Mouse (Mus musculus): ENCODE measurements around the gene Mfsd4b3. TPM values are rescaled to one million over a fixed set of nuclear protein-coding genes. Genes with fewer than 3 reads are reported as not detected.

The Mfsd4b3 gene
- polyA plus RNA-seq, 1 experiment from 2014 or later, result 0.55 TPM

- no peak overlapping the region for H3K27ac ChIP-seq
- H3K4me2 ChIP-seq, result no peak overlapping the region
- H3K27me3 ChIP-seq, result no peaks in the 10 kb centered on the region
- H3K4me3 ChIP-seq, result no peak overlapping the region
- H3K36me3 ChIP-seq, result no peaks in the 10 kb centered on the region
- no peaks in the 10 kb centered on the region; the same call in 1 of the 2 replicates for H3K4me1 ChIP-seq
- H3K9ac ChIP-seq, result no peak overlapping the region
- no peaks in the 10 kb centered on the region for H3K9me3 ChIP-seq
- ATAC-seq (ENCODE audit: borderline replicate concordance, extremely low read depth, low FRiP score, low TSS enrichment), result no peak
Observed at GRCm38 (mm10) chr10:39912616-39913015, 47.3 kb downstream of the Mfsd4b3 start.

- H3K9ac ChIP-seq, result no peak overlapping the region
- H3K27ac ChIP-seq, result no peak overlapping the region
- 52% methylated on average over 13 of the region's 13 CpGs for WGBS
- H3K9me3 ChIP-seq, result no peaks in the 10 kb centered on the region
- no peak for ATAC-seq (ENCODE audit: borderline replicate concordance, extremely low read depth, low FRiP score, low TSS enrichment)
- no peak overlapping the region for H3K4me3 ChIP-seq
- no peaks in the 10 kb centered on the region for H3K36me3 ChIP-seq
- H3K4me1 ChIP-seq, result no peaks in the 10 kb centered on the region; the same call in 1 of the 2 replicates
- no peaks in the 10 kb centered on the region for H3K27me3 ChIP-seq
- peak overlapping the region; percentile 36; the same call in 1 of the 2 replicates for H3K4me2 ChIP-seq
Observed at GRCm38 (mm10) chr10:39908768-39909441, 51.0 kb downstream of the Mfsd4b3 start.

- no peaks in the 10 kb centered on the region for H3K36me3 ChIP-seq
- H3K27ac ChIP-seq, result no peak overlapping the region
- no peak overlapping the region for H3K4me2 ChIP-seq
- H3K4me3 ChIP-seq, result no peak overlapping the region
- no peaks in the 10 kb centered on the region; the same call in 1 of the 2 replicates for H3K4me1 ChIP-seq
- H3K27me3 ChIP-seq, result no peaks in the 10 kb centered on the region
- H3K9me3 ChIP-seq, result no peaks in the 10 kb centered on the region
- no peak for ATAC-seq (ENCODE audit: borderline replicate concordance, extremely low read depth, low FRiP score, low TSS enrichment)
- WGBS, result 73% methylated on average over 10 of the region's 10 CpGs
- no peak overlapping the region for H3K9ac ChIP-seq
Observed at GRCm38 (mm10) chr10:39906799-39907658, 52.9 kb downstream of the Mfsd4b3 start.

- WGBS, result 79% methylated on average over 3 of the region's 3 CpGs
- no peak overlapping the region for H3K4me2 ChIP-seq
Observed at GRCm38 (mm10) chr10:39904191-39904590, 55.8 kb downstream of the Mfsd4b3 start.

GRCm38 (mm10) chr10:39898874-39899371, 61.0 kb downstream of the Mfsd4b3 start, which contains the start of gene Mfsd4b4:
Gene Mfsd4b4 (minus strand): TSS chr10:39899238.
- ATAC-seq (ENCODE audit: borderline replicate concordance, extremely low read depth, low FRiP score, low TSS enrichment), result peak; percentile 97
- Histone ChIP-seq H3K9me3 (no peaks in the 10 kb centered on the region), H3K4me1 (peaks cover 7% of the 10 kb centered on the region; the same call in 1 of the 2 replicates), H3K36me3 (no peaks in the 10 kb centered on the region), H3K9ac (peak within 1 kb of the TSS; percentile 78), H3K4me2 (peak within 1 kb of the TSS; percentile 78), H3K27ac (peak within 1 kb of the TSS; percentile 88), H3K27me3 (no peaks in the 10 kb centered on the region), H3K4me3 (peak within 1 kb of the TSS; percentile 81)
- WGBS, result under 1% methylated on average over 41 of the region's 41 CpGs

More at GRCm38 (mm10) chr10:39904191-39904590, 55.8 kb downstream of the Mfsd4b3 start:
- Histone ChIP-seq H3K27me3 (no peaks in the 10 kb centered on the region), H3K4me1 (no peaks in the 10 kb centered on the region; the same call in 1 of the 2 replicates), H3K9me3 (no peaks in the 10 kb centered on the region), H3K4me3 (no peak overlapping the region), H3K27ac (no peak overlapping the region), H3K9ac (no peak overlapping the region), H3K36me3 (no peaks in the 10 kb centered on the region)
- ATAC-seq (ENCODE audit: borderline replicate concordance, extremely low read depth, low FRiP score, low TSS enrichment), result no peak

Other genes starting within 250 kb of the Mfsd4b3 start
- gene Rev3l, start 228.0 kb downstream of the Mfsd4b3 start, polyA plus RNA-seq (2015; fragmentation: Nextera tagmentation; extraction: Ambion mirVana), result 17.3 and 18.1 TPM in 2 replicates
- gene Mfsd4b4, start 60.9 kb downstream of the Mfsd4b3 start, polyA plus RNA-seq (2015; fragmentation: Nextera tagmentation; extraction: Ambion mirVana), result 4.9 and 5.6 TPM in 2 replicates
- not detected in 2 replicates for gene Mfsd4b2, start 33.2 kb downstream of the Mfsd4b3 start, polyA plus RNA-seq (2015; fragmentation: Nextera tagmentation; extraction: Ambion mirVana)
- 0.15 TPM in 1 of 2 replicates, not detected in the other for gene Mfsd4b5, start 26.5 kb upstream of the Mfsd4b3 start, polyA plus RNA-seq (2015; fragmentation: Nextera tagmentation; extraction: Ambion mirVana)
- gene Mfsd4b1, start 65.1 kb upstream of the Mfsd4b3 start, polyA plus RNA-seq (2015; fragmentation: Nextera tagmentation; extraction: Ambion mirVana), result 0.21 TPM in 1 of 2 replicates, not detected in the other
- gene Slc16a10, start 182.1 kb upstream of the Mfsd4b3 start, polyA plus RNA-seq (2015; fragmentation: Nextera tagmentation; extraction: Ambion mirVana), result 5.1 and 6.8 TPM in 2 replicates